Mouse (Mus musculus): ENCODE data around the gene Mmp25. TPM values are rescaled to one million over a fixed set of nuclear protein-coding genes. Genes with fewer than 3 reads are reported as not detected.

Gene Mmp25
- total RNA-seq, 2 experiments from 2014 or later = 0.17 TPM; not detected in 1

GRCm38 (mm10) chr17:23658450-23658849 is 13.4 kb upstream of the Mmp25 start:
- no peak for DNase-seq (ENCODE audit: low spot score in 2 of 2)
- Histone ChIP-seq H3K27ac (no peak overlapping the region), H3K4me3 (no peak overlapping the region)
- TF ChIP-seq CTCF (conservative IDR thresholded peaks at IDR 0.05) = no peak

- Histone ChIP-seq H3K27ac (no peak overlapping the region), H3K4me3 (no peak overlapping the region)
- no peak for TF ChIP-seq CTCF (conservative IDR thresholded peaks at IDR 0.05)
- DNase-seq (ENCODE audit: low spot score in 2 of 2) = no peak
These were observed 9.3 kb upstream of the Mmp25 start for GRCm38 (mm10) chr17:23654410-23654809.

GRCm38 (mm10) chr17:23654001-23654400 is 8.9 kb upstream of the Mmp25 start:
- DNase-seq (ENCODE audit: low spot score in 2 of 2) = no peak
- no peak overlapping the region for H3K27ac ChIP-seq
- TF ChIP-seq CTCF (conservative IDR thresholded peaks at IDR 0.05) = no peak

GRCm38 (mm10) chr17:23653324-23653723 is 8.2 kb upstream of the Mmp25 start:
- H3K4me3 ChIP-seq = no peak overlapping the region
- TF ChIP-seq CTCF (conservative IDR thresholded peaks at IDR 0.05) = peak; percentile 19
- DNase-seq (ENCODE audit: low spot score in 2 of 2) = no peak
- H3K27ac ChIP-seq = no peak overlapping the region

More at GRCm38 (mm10) chr17:23654001-23654400, 8.9 kb upstream of the Mmp25 start:
- no peak overlapping the region for H3K4me3 ChIP-seq

- no peak overlapping the region for H3K27ac ChIP-seq
- no peak for TF ChIP-seq CTCF (conservative IDR thresholded peaks at IDR 0.05)
- no peak for DNase-seq (ENCODE audit: low spot score in 2 of 2)
- H3K4me3 ChIP-seq = no peak overlapping the region
These were observed 6.3 kb upstream of the Mmp25 start for GRCm38 (mm10) chr17:23651363-23651762.

GRCm38 (mm10) chr17:23645894-23646293 is 817 bp upstream of the Mmp25 start:
- DNase-seq (ENCODE audit: low spot score in 2 of 2) = no peak
- TF ChIP-seq CTCF (conservative IDR thresholded peaks at IDR 0.05) = no peak
- H3K27ac ChIP-seq = no peak overlapping the region
- H3K4me3 ChIP-seq = no peak overlapping the region

- no peak for DNase-seq (ENCODE audit: low spot score in 2 of 2)
- TF ChIP-seq CTCF (conservative IDR thresholded peaks at IDR 0.05) = no peak
- no peak overlapping the region for H3K27ac ChIP-seq
These were observed 13.8 kb downstream of the Mmp25 start for GRCm38 (mm10) chr17:23631241-23631640.

GRCm38 (mm10) chr17:23630195-23631020 is 14.7 kb downstream of the Mmp25 start:
- DNase-seq (ENCODE audit: low spot score in 2 of 2) = peak; percentile 77 to 89
- peak overlapping the region; percentile 38; the same call in 1 of the 2 replicates for H3K4me3 ChIP-seq
- peak; percentile 96 for TF ChIP-seq CTCF (conservative IDR thresholded peaks at IDR 0.05)
- H3K27ac ChIP-seq = no peak overlapping the region

More at GRCm38 (mm10) chr17:23631241-23631640, 13.8 kb downstream of the Mmp25 start:
- H3K4me3 ChIP-seq = no peak overlapping the region

GRCm38 (mm10) chr17:23627813-23628212 is 17.3 kb downstream of the Mmp25 start:
- no peak for TF ChIP-seq CTCF (conservative IDR thresholded peaks at IDR 0.05)
- no peak for DNase-seq (ENCODE audit: low spot score in 2 of 2)
- Histone ChIP-seq H3K27ac (no peak overlapping the region), H3K4me3 (no peak overlapping the region)

- DNase-seq (ENCODE audit: low spot score in 2 of 2) = no peak
- Histone ChIP-seq H3K4me3 (no peak overlapping the region), H3K27ac (no peak overlapping the region)
- TF ChIP-seq CTCF (conservative IDR thresholded peaks at IDR 0.05) = no peak
These were observed 24.7 kb downstream of the Mmp25 start for GRCm38 (mm10) chr17:23620351-23620750.

GRCm38 (mm10) chr17:23617087-23617486 is 28.0 kb downstream of the Mmp25 start:
- no peak overlapping the region for H3K27ac ChIP-seq
- H3K4me3 ChIP-seq = no peak overlapping the region
- DNase-seq (ENCODE audit: low spot score in 2 of 2) = no peak
- no peak for TF ChIP-seq CTCF (conservative IDR thresholded peaks at IDR 0.05)

GRCm38 (mm10) chr17:23610361-23610800 is 34.7 kb downstream of the Mmp25 start:
- Histone ChIP-seq H3K27ac (no peak overlapping the region), H3K4me3 (no peak overlapping the region)
- peak in 1 of 2 experiments; percentile 32 for DNase-seq (ENCODE audit: low spot score in 2 of 2)
- peak; percentile 81 for TF ChIP-seq CTCF (conservative IDR thresholded peaks at IDR 0.05)

GRCm38 (mm10) chr17:23609612-23610011 is 35.5 kb downstream of the Mmp25 start:
- TF ChIP-seq CTCF (conservative IDR thresholded peaks at IDR 0.05) = no peak
- H3K4me3 ChIP-seq = no peak overlapping the region
- H3K27ac ChIP-seq = no peak overlapping the region
- no peak for DNase-seq (ENCODE audit: low spot score in 2 of 2)

- H3K27ac ChIP-seq = no peak overlapping the region
- no peak overlapping the region for H3K4me3 ChIP-seq
- no peak for TF ChIP-seq CTCF (conservative IDR thresholded peaks at IDR 0.05)
- DNase-seq (ENCODE audit: low spot score in 2 of 2) = no peak
These were observed 39.9 kb downstream of the Mmp25 start for GRCm38 (mm10) chr17:23605220-23605619.

Data from layer of hippocampus, adult 2 months (tissue).